Mouse (Mus musculus) kidney, embryonic 14.5 days (tissue): Measurements from ENCODE around the gene Lekr1. TPM values are rescaled to one million over a fixed set of nuclear protein-coding genes. Genes with fewer than 3 reads are reported as not detected.
"Not testable (repeated sequence)": the region's sequence is repeated elsewhere in the genome, so short reads cannot be mapped to it uniquely, and the experiment has no call there.

Source experiments
- ATAC-seq: fragments of 200-750 bp; cut with Nextera tagmentation; 2 replicates; pipeline ENCODE4 v1.8.0; 2017; ENCODE audit warnings: moderate number of reproducible peaks, mild to moderate bottlenecking, moderate TSS enrichment, moderate library complexity; ENCODE audit not compliant: low FRiP score, low TSS enrichment
- H3K27ac ChIP-seq: fragments of 300-500 bp; sonication (generic); 2 replicates; pipeline ENCODE4 v1.5.1; 2014; ENCODE audit warnings: low read depth, mild to moderate bottlenecking, low read length, moderate library complexity, mixed read lengths
- H3K27me3 ChIP-seq: fragments of 300-500 bp; sonication (generic); 2 replicates; pipeline ENCODE4 v1.6.1; 2014; ENCODE audit warnings: mild to moderate bottlenecking, low read length; ENCODE audit not compliant: control insufficient read depth, insufficient read depth
- H3K36me3 ChIP-seq: fragments of 300-500 bp; sonication (generic); 2 replicates; pipeline ENCODE4 v1.6.1; 2014; ENCODE audit warnings: low read length, mixed read lengths; ENCODE audit not compliant: control insufficient read depth, insufficient read depth
- H3K4me1 ChIP-seq: fragments of 300-500 bp; sonication (generic); 2 replicates; pipeline ENCODE4 v1.6.1; 2014; ENCODE audit warnings: low read length, mixed read lengths; ENCODE audit not compliant: control insufficient read depth, insufficient read depth
- H3K4me2 ChIP-seq: fragments of 300-500 bp; sonication (generic); replicated peaks from 2 replicates; pipeline ENCODE4 v1.6.1; 2014; ENCODE audit warnings: low read depth, mild to moderate bottlenecking, low read length
- H3K4me3 ChIP-seq: fragments of 300-500 bp; sonication (generic); 2 replicates; pipeline ENCODE4 v1.5.1; 2014; ENCODE audit warnings: mild to moderate bottlenecking, low read length
- H3K9ac ChIP-seq: fragments of 300-500 bp; sonication (generic); 2 replicates; pipeline ENCODE4 v1.6.1; 2014; ENCODE audit warnings: low read depth, mild to moderate bottlenecking, low read length, moderate library complexity
- H3K9me3 ChIP-seq: fragments of 300-500 bp; sonication (generic); 2 replicates; pipeline ENCODE4 v1.6.1; 2016; ENCODE audit warnings: low read length; ENCODE audit not compliant: control insufficient read depth
- WGBS: fragments of 180-500 bp; shearing (Covaris S2); extraction: QIAGEN DNeasy Blood & Tissue Kit; methylation state at CpG from one replicate; pipeline ENCODE4 v1.1.7; 2014; 5-methylcytosine and 5-hydroxymethylcytosine counted together
- polyA plus RNA-seq: library from polyadenylated mRNA; unstranded; fragments of >200 nt; fragmentation: Nextera tagmentation; extraction: Ambion mirVana; gene quantifications from 2 replicates; pipeline ENCODE4 v1.2.1, GENCODE M21; 2014

Gene Lekr1
- polyA plus RNA-seq, 1 experiment from 2014 or later = 7.2 TPM

GRCm38 (mm10) chr3:65769666-65770065 is 103.6 kb downstream of the Lekr1 start:
- not testable (repeated sequence) for H3K27me3 ChIP-seq, H3K36me3 ChIP-seq, ATAC-seq, H3K9ac ChIP-seq, H3K27ac ChIP-seq, H3K4me2 ChIP-seq, H3K4me1 ChIP-seq, H3K4me3 ChIP-seq, H3K9me3 ChIP-seq
- WGBS = 92% methylated on average over 6 of the region's 7 CpGs

GRCm38 (mm10) chr3:65773910-65774309 is 107.9 kb downstream of the Lekr1 start:
- Histone ChIP-seq H3K4me2 (no peak overlapping the region), H3K36me3 (no peaks in the 10 kb centered on the region), H3K4me3 (no peak overlapping the region), H3K27ac (no peak overlapping the region), H3K4me1 (no peaks in the 10 kb centered on the region), H3K9ac (no peak overlapping the region), H3K27me3 (no peaks in the 10 kb centered on the region), H3K9me3 (no peaks in the 10 kb centered on the region)
- WGBS = 77% methylated on average over 1 of the region's 1 CpGs
- no peak for ATAC-seq

- H3K27me3 ChIP-seq = no peaks in the 10 kb centered on the region
- 86% methylated on average over 5 of the region's 5 CpGs for WGBS
- no peak overlapping the region for H3K4me2 ChIP-seq
- no peaks in the 10 kb centered on the region for H3K36me3 ChIP-seq
- no peaks in the 10 kb centered on the region for H3K4me1 ChIP-seq
- H3K9me3 ChIP-seq = no peaks in the 10 kb centered on the region
- no peak overlapping the region for H3K27ac ChIP-seq
- no peak overlapping the region for H3K9ac ChIP-seq
- ATAC-seq = no peak
- H3K4me3 ChIP-seq = no peak overlapping the region
Observed at GRCm38 (mm10) chr3:65775096-65775495, 109.1 kb downstream of the Lekr1 start.

- no peaks in the 10 kb centered on the region for H3K4me1 ChIP-seq
- ATAC-seq = no peak
- 70% methylated on average over 5 of the region's 5 CpGs for WGBS
- no peaks in the 10 kb centered on the region for H3K36me3 ChIP-seq
- no peak overlapping the region for H3K27ac ChIP-seq
- H3K4me3 ChIP-seq = no peak overlapping the region
- no peak overlapping the region for H3K9ac ChIP-seq
- no peaks in the 10 kb centered on the region for H3K9me3 ChIP-seq
- H3K4me2 ChIP-seq = no peak overlapping the region
- no peaks in the 10 kb centered on the region for H3K27me3 ChIP-seq
Observed at GRCm38 (mm10) chr3:65782246-65782645, 116.2 kb downstream of the Lekr1 start.

GRCm38 (mm10) chr3:65790076-65790685 is 124.2 kb downstream of the Lekr1 start:
- H3K27ac ChIP-seq = no peak overlapping the region
- no peaks in the 10 kb centered on the region for H3K4me1 ChIP-seq
- 24% methylated on average over 3 of the region's 3 CpGs for WGBS
- no peak for ATAC-seq
- no peak overlapping the region for H3K9ac ChIP-seq
- H3K4me2 ChIP-seq = no peak overlapping the region
- H3K9me3 ChIP-seq = no peaks in the 10 kb centered on the region
- H3K4me3 ChIP-seq = no peak overlapping the region
- no peaks in the 10 kb centered on the region for H3K27me3 ChIP-seq
- no peaks in the 10 kb centered on the region for H3K36me3 ChIP-seq

- Histone ChIP-seq H3K27me3 (no peaks in the 10 kb centered on the region), H3K27ac (no peak overlapping the region), H3K4me1 (no peaks in the 10 kb centered on the region), H3K4me2 (no peak overlapping the region), H3K4me3 (no peak overlapping the region), H3K9me3 (no peaks in the 10 kb centered on the region), H3K36me3 (no peaks in the 10 kb centered on the region), H3K9ac (no peak overlapping the region)
- ATAC-seq = no peak
- WGBS = 87% methylated on average over 4 of the region's 4 CpGs
Observed at GRCm38 (mm10) chr3:65793561-65793960, 127.5 kb downstream of the Lekr1 start.

- H3K9ac ChIP-seq = no peak overlapping the region
- no peak overlapping the region for H3K4me2 ChIP-seq
- ATAC-seq = no peak
- H3K36me3 ChIP-seq = no peaks in the 10 kb centered on the region
- H3K4me1 ChIP-seq = no peaks in the 10 kb centered on the region
- no peak overlapping the region for H3K4me3 ChIP-seq
- H3K27ac ChIP-seq = no peak overlapping the region
- H3K27me3 ChIP-seq = no peaks in the 10 kb centered on the region
- 94% methylated on average over 2 of the region's 2 CpGs for WGBS
- no peaks in the 10 kb centered on the region for H3K9me3 ChIP-seq
Observed at GRCm38 (mm10) chr3:65794711-65795110, 128.7 kb downstream of the Lekr1 start.

GRCm38 (mm10) chr3:65797345-65798137 is 131.5 kb downstream of the Lekr1 start:
- no peaks in the 10 kb centered on the region for H3K4me1 ChIP-seq

GRCm38 (mm10) chr3:65800962-65801361 is 134.9 kb downstream of the Lekr1 start:
- WGBS = 86% methylated on average over 4 of the region's 4 CpGs
- H3K4me3 ChIP-seq = no peak overlapping the region
- H3K4me2 ChIP-seq = no peak overlapping the region
- no peak overlapping the region for H3K9ac ChIP-seq
- ATAC-seq = no peak
- H3K36me3 ChIP-seq = no peaks in the 10 kb centered on the region
- H3K4me1 ChIP-seq = no peaks in the 10 kb centered on the region
- no peaks in the 10 kb centered on the region for H3K9me3 ChIP-seq
- no peaks in the 10 kb centered on the region for H3K27me3 ChIP-seq
- no peak overlapping the region for H3K27ac ChIP-seq

More at GRCm38 (mm10) chr3:65797345-65798137, 131.5 kb downstream of the Lekr1 start:
- no peak overlapping the region for H3K9ac ChIP-seq
- no peak overlapping the region for H3K27ac ChIP-seq
- H3K36me3 ChIP-seq = no peaks in the 10 kb centered on the region
- WGBS = 94% methylated on average over 5 of the region's 5 CpGs
- no peak overlapping the region for H3K4me3 ChIP-seq
- no peaks in the 10 kb centered on the region for H3K27me3 ChIP-seq
- no peak overlapping the region for H3K4me2 ChIP-seq
- H3K9me3 ChIP-seq = no peaks in the 10 kb centered on the region
- no peak for ATAC-seq
